ENCODE assay signal across 7 mouse cellular contexts in the genomic region with DNA sequence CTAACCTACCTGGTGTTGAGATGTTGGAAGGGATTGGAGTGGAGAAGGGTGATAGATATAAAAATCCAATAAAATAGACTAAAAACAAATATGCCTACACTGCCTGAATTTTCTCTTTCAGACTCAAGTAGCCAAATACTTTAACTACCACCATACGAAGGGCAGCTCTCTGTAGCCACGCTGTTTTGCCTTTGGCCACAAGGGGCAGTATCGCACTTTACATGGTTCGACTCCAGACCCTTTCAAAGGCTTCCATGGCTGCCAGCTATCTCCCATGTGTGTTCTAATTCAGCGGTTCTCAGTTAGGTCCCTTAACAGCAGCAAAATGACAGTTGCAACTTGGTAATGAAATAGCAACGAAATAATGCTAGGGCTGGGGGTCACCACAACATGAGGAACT. TPM values are rescaled to one million over a fixed set of nuclear protein-coding genes. Genes with fewer than 3 reads are reported as not detected.
DNase-seq lines count a peak whose midpoint lies in the region; ATAC-seq lines count a peak whose summit lies in the region.

No protein-coding gene starts in this region.

- H3K9ac ChIP-seq in hindbrain, embryonic 13.5 days, result no peak overlapping the region

- no peak overlapping the region for H3K4me2 ChIP-seq in hindbrain, embryonic 13.5 days

- 8% methylated on average over 6 of the region's 6 CpGs for whole genome bisulfite sequencing in hindbrain, embryonic 13.5 days

- no peak overlapping the region for H3K4me3 ChIP-seq in hindbrain, embryonic 13.5 days

- H3K27me3 ChIP-seq in hindbrain, embryonic 13.5 days, result no peaks in the 10 kb centered on the region

- H3K4me1 ChIP-seq in hindbrain, embryonic 13.5 days (replicated peaks), result peaks cover 13% of the 10 kb centered on the region; the same call in 1 of the 2 replicates

- no peak overlapping the region for H3K27ac ChIP-seq in hindbrain, embryonic 13.5 days

- peak; percentile 83 for DNase-seq in T-cell, adult 2 months (ENCODE audit: low spot score)
- DNase-seq in cerebellum, adult 8-10 months, result peak; percentile 83
- DNase-seq in left cerebral cortex, adult 18-20 months (ENCODE audit: low spot score in 2 of 2), result peak; percentile 86 to 90
- peak; percentile 75 for DNase-seq in skeletal muscle tissue, adult 2 months (ENCODE audit: low read depth, low spot score)

- no peaks in the 10 kb centered on the region for H3K9me3 ChIP-seq in hindbrain, embryonic 13.5 days

- peak; percentile 66 for ATAC-seq in frontal cortex, adult (ENCODE audit: low TSS enrichment)
- 0 out of 2 replicates have a peak, but pooled peaks have one; percentile 18 for ATAC-seq in hindbrain, embryonic 13.5 days (ENCODE audit: low FRiP score)
- peak; percentile 80 for ATAC-seq in megakaryocyte-erythroid progenitor cell, adult 5-6 weeks (replicated peaks; ENCODE audit: low FRiP score, low TSS enrichment, poor library complexity, severe bottlenecking)

- no peaks in the 10 kb centered on the region for H3K36me3 ChIP-seq in hindbrain, embryonic 13.5 days

RNA-seq across cellular contexts. Expression of a gene that starts 16.2 kb away (rescaled TPM):
- polyA plus RNA-seq in hindbrain, embryonic 13.5 days (2015; fragmentation: Nextera tagmentation; extraction: Ambion mirVana), result 7.3 and 7.6 TPM in 2 replicates
- total RNA-seq in left cerebral cortex, adult 18-20 months (2021), result 10 to 100 TPM; 27.5 to 28.4 TPM
- total RNA-seq in megakaryocyte-erythroid progenitor cell, adult 5-6 weeks (2014; fragmentation: Nextera tagmentation), result not detected in 2 replicates
- not detected in 2 replicates for total RNA-seq in megakaryocyte-erythroid progenitor cell, adult 5-6 weeks (2017)

RNA-seq across cellular contexts. Expression of a gene that starts 25.7 kb away (rescaled TPM):
- polyA plus RNA-seq in hindbrain, embryonic 13.5 days (2015; fragmentation: Nextera tagmentation; extraction: Ambion mirVana), result 57.4 and 63.4 TPM in 2 replicates
- 10 to 100 TPM; 18.7 to 22.2 TPM for total RNA-seq in left cerebral cortex, adult 18-20 months (2021)
- 2.0 and 3.9 TPM in 2 replicates for total RNA-seq in megakaryocyte-erythroid progenitor cell, adult 5-6 weeks (2014; fragmentation: Nextera tagmentation)
- 58.5 and 61.6 TPM in 2 replicates for total RNA-seq in megakaryocyte-erythroid progenitor cell, adult 5-6 weeks (2017)

RNA-seq across cellular contexts. Expression of a gene that starts 57.8 kb away (rescaled TPM):
- polyA plus RNA-seq in hindbrain, embryonic 13.5 days (2015; fragmentation: Nextera tagmentation; extraction: Ambion mirVana), result 0.30 and 0.35 TPM in 2 replicates
- not detected for total RNA-seq in left cerebral cortex, adult 18-20 months (2021)
- total RNA-seq in megakaryocyte-erythroid progenitor cell, adult 5-6 weeks (2014; fragmentation: Nextera tagmentation), result not detected in 2 replicates
- total RNA-seq in megakaryocyte-erythroid progenitor cell, adult 5-6 weeks (2017), result not detected in 2 replicates

Comparison
In these comparisons a context has a peak if more than half of its experiments do, and no peak if none do; other contexts are left out.
1. ATAC-seq: peak in every context shown above with its lines; median percentile 80 in megakaryocyte-erythroid progenitor cell, adult 5-6 weeks; 66 in frontal cortex, adult; 18 in hindbrain, embryonic 13.5 days.
2. RNA of a gene that starts 16.2 kb away (total RNA-seq): 27.5 to 28.4 TPM in left cerebral cortex, adult 18-20 months; not detected in megakaryocyte-erythroid progenitor cell, adult 5-6 weeks; every median in the first group is over 10 times any median in the second.
3. Peak in every context shown above with its lines, with median percentiles within 50 percentile points of each other: DNase-seq.